Mouse (Mus musculus) MEL (cell line): ENCODE measurements at regions not wholly inside any gene's neighbourhood (a gene's known extent, or its start where the extent isn't known, plus 50 kb on each side); places are given as distances from the start of the nearest gene placed in this dataset.

Source experiments
- DNase-seq: peaks from one replicate; pipeline ENCODE4 v3.0.0; 2011; ENCODE audit warnings: low read depth, low spot score
- H3K27ac ChIP-seq: 2 replicates; pipeline ENCODE4 v1.5.1; 2012; ENCODE audit warnings: low read depth, mild to moderate bottlenecking, control low read depth, low read length, moderate library complexity; ENCODE audit not compliant: control insufficient read depth
- H3K27me3 ChIP-seq, 2 experiments: fragments of 150-350 bp in 1 of 2; sonication (generic) in 1 of 2; 2 replicates each; pipeline ENCODE4 v1.6.1; 2012; ENCODE audit warnings: low read length in 2 of 2, mild to moderate bottlenecking in 2 of 2, improper control_type of control experiment in 1 of 2, moderate library complexity in 1 of 2; ENCODE audit not compliant: insufficient read depth in 2 of 2, control insufficient read depth in 1 of 2
- H3K36me3 ChIP-seq, 2 experiments: 2 replicates each; pipeline ENCODE4 v1.6.1; 2012 to 2014; ENCODE audit warnings: low read length in 2 of 2, improper control_type of control experiment in 1 of 2, inconsistent platforms in 1 of 2, mild to moderate bottlenecking in 1 of 2; ENCODE audit not compliant: insufficient read depth in 2 of 2, control insufficient read depth in 1 of 2
- H3K4me1 ChIP-seq, 2 experiments: fragments of 150-350 bp in 1 of 2; sonication (generic) in 1 of 2; 2 replicates each; pipeline ENCODE4 v1.6.1; 2012; ENCODE audit warnings: low read length in 2 of 2, improper control_type of control experiment in 1 of 2, mild to moderate bottlenecking in 1 of 2; ENCODE audit not compliant: insufficient read depth in 2 of 2, control insufficient read depth in 1 of 2
- H3K4me3 ChIP-seq, 2 experiments: fragments of 150-350 bp in 1 of 2; sonication (generic) in 1 of 2; 2 replicates each; pipeline ENCODE4 v1.5.1; 2012; ENCODE audit warnings: low read depth in 2 of 2, low read length in 2 of 2, mild to moderate bottlenecking in 2 of 2, moderate library complexity in 2 of 2, control low read depth in 1 of 2, improper control_type of control experiment in 1 of 2; ENCODE audit not compliant: control insufficient read depth in 1 of 2, insufficient read depth in 1 of 2
- H3K79me2 ChIP-seq: 2 replicates; pipeline ENCODE4 v1.6.1; 2012; ENCODE audit warnings: mild to moderate bottlenecking, low read length, moderate library complexity; ENCODE audit not compliant: control insufficient read depth, poor library complexity, insufficient read depth
- H3K9ac ChIP-seq: 2 replicates; pipeline ENCODE4 v1.6.1; 2012; ENCODE audit warnings: low read depth, mild to moderate bottlenecking, control low read depth, low read length, moderate library complexity; ENCODE audit not compliant: control insufficient read depth, poor library complexity, severe bottlenecking
- H3K9me3 ChIP-seq: fragments of 150-350 bp; sonication (generic); replicated peaks from 2 replicates; pipeline ENCODE4 v1.6.1; 2012; ENCODE audit warnings: mild to moderate bottlenecking, low read length, improper control_type of control experiment, moderate library complexity; ENCODE audit not compliant: insufficient read depth
- BHLHE40 ChIP-seq: IDR thresholded peaks from 2 replicates; pipeline ENCODE4 v1.6.1; 2012; ENCODE audit warnings: low read depth, mild to moderate bottlenecking, inconsistent platforms, low read length, improper control_type of control experiment, borderline replicate concordance
- CHD1 ChIP-seq: IDR thresholded peaks from 2 replicates; pipeline ENCODE4 v1.6.1; 2012; ENCODE audit warnings: low read depth, mild to moderate bottlenecking, inconsistent platforms, low read length, improper control_type of control experiment
- CHD2 ChIP-seq: IDR thresholded peaks from 2 replicates; pipeline ENCODE4 v1.6.1; 2011; ENCODE audit warnings: low read length, improper control_type of control experiment
- CTCF ChIP-seq, 3 experiments: IDR thresholded peaks in 2 of 3; conservative IDR thresholded peaks in 1 of 3; 2 replicates each; pipeline ENCODE4 v1.5.1; 2011 to 2012; ENCODE audit warnings: low read length in 3 of 3, low read depth in 2 of 3, mild to moderate bottlenecking in 2 of 3, improper control_type of control experiment in 1 of 3, inconsistent platforms in 1 of 3, mixed read lengths in 1 of 3, moderate library complexity in 1 of 3; ENCODE audit not compliant: control insufficient read depth in 1 of 3, insufficient read depth in 1 of 3, poor library complexity in 1 of 3, severe bottlenecking in 1 of 3
- ELF1 ChIP-seq: IDR thresholded peaks from 2 replicates; pipeline ENCODE4 v1.6.1; 2014; ENCODE audit warnings: low read depth, mild to moderate bottlenecking, inconsistent platforms, low read length, improper control_type of control experiment, moderate library complexity
- ETS1 ChIP-seq: IDR thresholded peaks from 2 replicates; pipeline ENCODE4 v1.6.1; 2012; ENCODE audit warnings: low read depth, mild to moderate bottlenecking, inconsistent platforms, low read length, improper control_type of control experiment, moderate library complexity
- GABPA ChIP-seq: IDR thresholded peaks from 2 replicates; pipeline ENCODE4 v1.6.1; 2012; ENCODE audit warnings: low read depth, mild to moderate bottlenecking, inconsistent platforms, low read length, improper control_type of control experiment, moderate library complexity
- JUND ChIP-seq: IDR thresholded peaks from 2 replicates; pipeline ENCODE4 v1.6.1; 2011; ENCODE audit warnings: low read depth, mild to moderate bottlenecking, improper control_type of control experiment, low read length
- MAFK ChIP-seq: IDR thresholded peaks from 2 replicates; pipeline ENCODE4 v1.6.1; 2011; ENCODE audit warnings: low read depth, mild to moderate bottlenecking, low read length, improper control_type of control experiment, borderline replicate concordance
- MYB ChIP-seq: IDR thresholded peaks from 2 replicates; pipeline ENCODE4 v1.6.1; 2011; ENCODE audit warnings: mild to moderate bottlenecking, low read depth, low read length, improper control_type of control experiment
- MYC ChIP-seq: IDR thresholded peaks from 2 replicates; pipeline ENCODE4 v1.6.1; 2011; ENCODE audit warnings: low read depth, mild to moderate bottlenecking, low read length, improper control_type of control experiment, moderate library complexity
- NELFE ChIP-seq: IDR thresholded peaks from 2 replicates; pipeline ENCODE4 v1.6.1; 2011; ENCODE audit warnings: low read depth, low read length, improper control_type of control experiment
- POLR2A ChIP-seq, 2 experiments: IDR thresholded peaks; 2 replicates each; pipeline ENCODE4 v1.6.1; 2011 to 2012; ENCODE audit warnings: low read length in 2 of 2, mild to moderate bottlenecking in 2 of 2, control low read depth in 1 of 2, improper control_type of control experiment in 1 of 2, low read depth in 1 of 2, moderate library complexity in 1 of 2; ENCODE audit not compliant: control insufficient read depth in 1 of 2, insufficient read depth in 1 of 2, poor library complexity in 1 of 2
- RCOR1 ChIP-seq: IDR thresholded peaks from 2 replicates; pipeline ENCODE4 v1.6.1; 2012; ENCODE audit warnings: low read depth, mild to moderate bottlenecking, inconsistent platforms, low read length, improper control_type of control experiment
- SIN3A ChIP-seq: IDR thresholded peaks from 2 replicates; pipeline ENCODE4 v1.6.1; 2012; ENCODE audit warnings: low read length, improper control_type of control experiment, inconsistent platforms
- SMC3 ChIP-seq: IDR thresholded peaks from 2 replicates; pipeline ENCODE4 v1.6.1; 2011; ENCODE audit warnings: low read depth, low read length, improper control_type of control experiment
- TAL1 ChIP-seq: IDR thresholded peaks from 2 replicates; pipeline ENCODE4 v1.6.1; 2012; ENCODE audit warnings: mild to moderate bottlenecking, inconsistent platforms, low read length, moderate library complexity, mixed read lengths
- UBTF ChIP-seq: IDR thresholded peaks from 2 replicates; pipeline ENCODE4 v1.6.1; 2012; ENCODE audit warnings: low read depth, mild to moderate bottlenecking, inconsistent platforms, low read length, improper control_type of control experiment, moderate library complexity, borderline replicate concordance; ENCODE audit not compliant: insufficient read depth
- USF1 ChIP-seq: IDR thresholded peaks from 2 replicates; pipeline ENCODE4 v1.6.1; 2014; ENCODE audit warnings: low read depth, mild to moderate bottlenecking, inconsistent platforms, low read length, improper control_type of control experiment, moderate library complexity
- USF2 ChIP-seq, 2 experiments: IDR thresholded peaks; 2 replicates each; pipeline ENCODE4 v1.6.1; 2011 to 2012; ENCODE audit warnings: improper control_type of control experiment in 2 of 2, low read length in 2 of 2, borderline replicate concordance in 1 of 2, inconsistent platforms in 1 of 2, low read depth in 1 of 2, mild to moderate bottlenecking in 1 of 2; ENCODE audit not compliant: insufficient read depth in 1 of 2
- ZC3H11A ChIP-seq: IDR thresholded peaks from 2 replicates; pipeline ENCODE4 v1.6.1; 2012; ENCODE audit warnings: low read depth, mild to moderate bottlenecking, inconsistent platforms, low read length, improper control_type of control experiment
- ZKSCAN1 ChIP-seq: IDR thresholded peaks from 2 replicates; pipeline ENCODE4 v1.6.1; 2012; ENCODE audit warnings: low read depth, mild to moderate bottlenecking, inconsistent platforms, low read length, improper control_type of control experiment, moderate library complexity

DNA sequence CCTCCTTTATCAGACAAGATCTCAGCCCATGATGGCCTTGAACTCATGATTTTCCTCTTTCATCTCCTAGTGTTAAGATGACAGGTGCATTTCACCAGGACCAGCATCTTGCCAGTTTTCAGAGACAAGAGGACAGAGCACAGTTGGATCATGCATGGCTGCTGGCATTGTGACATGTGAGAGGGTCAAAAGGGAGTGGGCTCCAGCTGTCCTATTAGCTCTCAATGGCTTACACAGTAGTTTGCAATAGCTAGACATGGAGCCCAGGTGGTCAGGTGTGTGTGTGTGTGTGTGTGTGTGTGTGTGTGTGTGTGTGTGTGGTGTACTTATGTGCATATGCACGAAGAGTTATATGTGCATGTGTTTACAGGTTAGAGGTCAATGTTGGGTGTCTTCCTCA lies 110.3 kb upstream of the Sdk1 start:
- H3K36me3 ChIP-seq, result no peaks in the 10 kb centered on the region
- no peaks in the 10 kb centered on the region for H3K79me2 ChIP-seq
- H3K4me1 ChIP-seq, result no peaks in the 10 kb centered on the region
- no peak overlapping the region for H3K27ac ChIP-seq
- TF ChIP-seq CHD2 (no peak), JUND (no peak), ETS1 (no peak), SIN3A (no peak), CHD1 (no peak), USF1 (no peak), ELF1 (no peak), USF2 (IDR thresholded peaks at IDR 0.05; ENCODE audit: borderline replicate concordance in 1 of 2, insufficient read depth in 1 of 2, low read depth in 1 of 2, low read length in 2 of 2) (no peak), SMC3 (no peak), BHLHE40 (no peak), TAL1 (no peak)
- no peak overlapping the region for H3K9ac ChIP-seq
- DNase-seq, result no peak
- H3K9me3 ChIP-seq, result no peaks in the 10 kb centered on the region
- H3K27me3 ChIP-seq, result no peaks in the 10 kb centered on the region
- H3K4me3 ChIP-seq, result no peak overlapping the region

DNA sequence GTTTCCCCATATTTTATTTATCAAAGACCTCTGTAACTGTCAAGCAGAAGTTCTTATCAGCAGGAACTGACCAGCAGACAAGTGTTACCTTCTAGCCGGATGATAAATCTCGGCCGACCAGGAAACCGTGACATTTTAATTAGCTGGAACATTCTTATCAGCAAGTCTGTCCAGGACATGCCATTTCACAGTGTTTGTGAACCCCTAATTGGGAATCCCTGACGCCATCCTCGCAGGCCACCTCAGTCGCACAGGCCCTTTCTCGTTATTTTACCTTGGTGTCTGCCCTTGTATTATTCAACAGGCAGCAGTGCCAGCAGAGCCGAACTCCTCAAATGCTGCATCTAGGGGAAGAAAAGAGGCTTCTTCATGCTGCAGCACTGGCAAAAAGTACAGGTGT lies 109.4 kb upstream of the Sdk1 start:
- H3K36me3 ChIP-seq, result no peaks in the 10 kb centered on the region
- H3K4me3 ChIP-seq, result no peak overlapping the region
- no peaks in the 10 kb centered on the region for H3K27me3 ChIP-seq
- H3K9ac ChIP-seq, result no peak overlapping the region
- H3K27ac ChIP-seq, result no peak overlapping the region
- H3K9me3 ChIP-seq, result no peaks in the 10 kb centered on the region
- no peak for DNase-seq
- TF ChIP-seq JUND (no peak), ZKSCAN1 (no peak), GABPA (no peak), ZC3H11A (no peak), CTCF (IDR thresholded peaks at IDR 0.05 in 2 of 3, conservative IDR thresholded peaks at IDR 0.05 in 1 of 3; ENCODE audit: control insufficient read depth in 1 of 3, insufficient read depth in 1 of 3, low read depth in 2 of 3, low read length in 3 of 3, poor library complexity in 1 of 3, severe bottlenecking in 1 of 3) (no peak), MAFK (no peak), POLR2A (IDR thresholded peaks at IDR 0.05; ENCODE audit: control insufficient read depth in 1 of 2, insufficient read depth in 1 of 2, low read depth in 1 of 2, low read length in 2 of 2, poor library complexity in 1 of 2) (no peak), RCOR1 (no peak), ELF1 (no peak), NELFE (no peak), UBTF (no peak), TAL1 (no peak), MYC (no peak), MYB (no peak), USF2 (IDR thresholded peaks at IDR 0.05; ENCODE audit: borderline replicate concordance in 1 of 2, insufficient read depth in 1 of 2, low read depth in 1 of 2, low read length in 2 of 2) (no peak)
- H3K79me2 ChIP-seq, result no peaks in the 10 kb centered on the region
- H3K4me1 ChIP-seq, result no peaks in the 10 kb centered on the region
